Mouse (Mus musculus) erythroblast, embryonic 14.5 days (primary cell): ENCODE measurements around the gene Supt3.

ENCODE experiments used
- GATA1 ChIP-seq: IDR thresholded peaks from 2 replicates; pipeline ENCODE4 v1.6.1; 2012; ENCODE audit warnings: low read length, inconsistent platforms, mixed read lengths
- TAL1 ChIP-seq: IDR thresholded peaks from 3 replicates; pipeline ENCODE4 v1.6.1; 2012; ENCODE audit warnings: low read length, inconsistent platforms, mixed read lengths

- TF ChIP-seq GATA1 (no peak), TAL1 (no peak)
Measured at GRCm38 (mm10) chr17:45010409-45010808, 233.5 kb downstream of the Supt3 start.
